Mouse (Mus musculus): ENCODE results near the gene Clcn1. TPM values are rescaled to one million over a fixed set of nuclear protein-coding genes. Genes with fewer than 3 reads are reported as not detected.

The Clcn1 gene
- polyA plus RNA-seq (2012; ENCODE audit: insufficient read depth, insufficient read length, missing spikeins): 0.79 and 2.3 TPM in 2 replicates

GRCm38 (mm10) chr6:42286448-42286847 is at the start of gene Clcn1:
Gene Clcn1 (plus strand): TSS chr6:42286685.
- Histone ChIP-seq H3K4me3 (ENCODE audit: insufficient read depth, low read depth, low read length) (no peak within 1 kb of the TSS), H3K4me1 (ENCODE audit: control insufficient read depth, insufficient read depth, insufficient read length, low read length) (no peaks in the 10 kb centered on the region), H3K27ac (replicated peaks; ENCODE audit: low read depth, low read length) (no peak within 1 kb of the TSS)

GRCm38 (mm10) chr6:42237276-42237805 is 49.1 kb upstream of the Clcn1 start:
- Histone ChIP-seq H3K4me3 (ENCODE audit: insufficient read depth, low read depth, low read length) (no peak overlapping the region), H3K4me1 (ENCODE audit: control insufficient read depth, insufficient read depth, insufficient read length, low read length) (no peaks in the 10 kb centered on the region), H3K27ac (replicated peaks; ENCODE audit: low read depth, low read length) (no peak overlapping the region)

- Histone ChIP-seq H3K4me3 (ENCODE audit: insufficient read depth, low read depth, low read length) (no peak overlapping the region), H3K27ac (replicated peaks; ENCODE audit: low read depth, low read length) (no peak overlapping the region), H3K4me1 (ENCODE audit: control insufficient read depth, insufficient read depth, insufficient read length, low read length) (peaks cover 2% of the 10 kb centered on the region)
Measured at GRCm38 (mm10) chr6:42241311-42242045, 45.0 kb upstream of the Clcn1 start.

GRCm38 (mm10) chr6:42245711-42246353 is 40.7 kb upstream of the Clcn1 start, which contains the start of gene Gstk1:
Gene Gstk1 (plus strand): TSS chr6:42245935.
- H3K27ac ChIP-seq (replicated peaks; ENCODE audit: low read depth, low read length): no peak within 1 kb of the TSS

GRCm38 (mm10) chr6:42247173-42247572 is 39.3 kb upstream of the Clcn1 start:
- peaks cover 3% of the 10 kb centered on the region for H3K4me1 ChIP-seq (ENCODE audit: control insufficient read depth, insufficient read depth, insufficient read length, low read length)
- H3K4me3 ChIP-seq (ENCODE audit: insufficient read depth, low read depth, low read length): no peak overlapping the region
- no peak overlapping the region for H3K27ac ChIP-seq (replicated peaks; ENCODE audit: low read depth, low read length)

More at GRCm38 (mm10) chr6:42245711-42246353, 40.7 kb upstream of the Clcn1 start, which contains the start of gene Gstk1:
- H3K4me3 ChIP-seq (ENCODE audit: insufficient read depth, low read depth, low read length): peak within 1 kb of the TSS; percentile 93
- H3K4me1 ChIP-seq (ENCODE audit: control insufficient read depth, insufficient read depth, insufficient read length, low read length): peaks cover 3% of the 10 kb centered on the region

GRCm38 (mm10) chr6:42247981-42248380 is 38.5 kb upstream of the Clcn1 start:
- H3K27ac ChIP-seq (replicated peaks; ENCODE audit: low read depth, low read length): no peak overlapping the region
- H3K4me3 ChIP-seq (ENCODE audit: insufficient read depth, low read depth, low read length): no peak overlapping the region
- H3K4me1 ChIP-seq (ENCODE audit: control insufficient read depth, insufficient read depth, insufficient read length, low read length): peaks cover 3% of the 10 kb centered on the region

- Histone ChIP-seq H3K27ac (replicated peaks; ENCODE audit: low read depth, low read length) (no peak overlapping the region), H3K4me1 (ENCODE audit: control insufficient read depth, insufficient read depth, insufficient read length, low read length) (no peaks in the 10 kb centered on the region), H3K4me3 (ENCODE audit: insufficient read depth, low read depth, low read length) (no peak overlapping the region)
Measured at GRCm38 (mm10) chr6:42251791-42252190, 34.7 kb upstream of the Clcn1 start.

GRCm38 (mm10) chr6:42253103-42253502 is 33.4 kb upstream of the Clcn1 start:
- H3K27ac ChIP-seq (replicated peaks; ENCODE audit: low read depth, low read length): no peak overlapping the region
- no peaks in the 10 kb centered on the region for H3K4me1 ChIP-seq (ENCODE audit: control insufficient read depth, insufficient read depth, insufficient read length, low read length)
- no peak overlapping the region for H3K4me3 ChIP-seq (ENCODE audit: insufficient read depth, low read depth, low read length)

- H3K27ac ChIP-seq (replicated peaks; ENCODE audit: low read depth, low read length): no peak overlapping the region
- H3K4me3 ChIP-seq (ENCODE audit: insufficient read depth, low read depth, low read length): no peak overlapping the region
- no peaks in the 10 kb centered on the region for H3K4me1 ChIP-seq (ENCODE audit: control insufficient read depth, insufficient read depth, insufficient read length, low read length)
Measured at GRCm38 (mm10) chr6:42257303-42257863, 29.1 kb upstream of the Clcn1 start.

- Histone ChIP-seq H3K27ac (replicated peaks; ENCODE audit: low read depth, low read length) (no peak overlapping the region), H3K4me1 (ENCODE audit: control insufficient read depth, insufficient read depth, insufficient read length, low read length) (no peaks in the 10 kb centered on the region), H3K4me3 (ENCODE audit: insufficient read depth, low read depth, low read length) (no peak overlapping the region)
Measured at GRCm38 (mm10) chr6:42260430-42260829, 26.1 kb upstream of the Clcn1 start.

- Histone ChIP-seq H3K4me3 (ENCODE audit: insufficient read depth, low read depth, low read length) (no peak within 1 kb of the TSS), H3K4me1 (ENCODE audit: control insufficient read depth, insufficient read depth, insufficient read length, low read length) (peaks cover 3% of the 10 kb centered on the region; the same call in 1 of the 2 replicates), H3K27ac (replicated peaks; ENCODE audit: low read depth, low read length) (no peak within 1 kb of the TSS)
Measured at GRCm38 (mm10) chr6:42261524-42262170, 24.8 kb upstream of the Clcn1 start, which contains the start of gene Tmem139. Gene Tmem139 (plus strand): TSS chr6:42261970.

- peaks cover 3% of the 10 kb centered on the region; the same call in 1 of the 2 replicates for H3K4me1 ChIP-seq (ENCODE audit: control insufficient read depth, insufficient read depth, insufficient read length, low read length)
- H3K4me3 ChIP-seq (ENCODE audit: insufficient read depth, low read depth, low read length): peak within 1 kb of the TSS; percentile 82
- H3K27ac ChIP-seq (replicated peaks; ENCODE audit: low read depth, low read length): peak within 1 kb of the TSS; percentile 43
Measured at GRCm38 (mm10) chr6:42264626-42265312, 21.7 kb upstream of the Clcn1 start, which contains the start of gene Casp2. Gene Casp2 (plus strand): TSS chr6:42264985.

GRCm38 (mm10) chr6:42265391-42266330 is 20.8 kb upstream of the Clcn1 start:
- peaks cover 3% of the 10 kb centered on the region; the same call in 1 of the 2 replicates for H3K4me1 ChIP-seq (ENCODE audit: control insufficient read depth, insufficient read depth, insufficient read length, low read length)
- peak overlapping the region; percentile 82 for H3K4me3 ChIP-seq (ENCODE audit: insufficient read depth, low read depth, low read length)
- H3K27ac ChIP-seq (replicated peaks; ENCODE audit: low read depth, low read length): peak overlapping the region; percentile 43

All from brown adipose tissue, adult 24 weeks (tissue).